Mouse (Mus musculus): ENCODE results near the gene Tulp1.

DNA sequence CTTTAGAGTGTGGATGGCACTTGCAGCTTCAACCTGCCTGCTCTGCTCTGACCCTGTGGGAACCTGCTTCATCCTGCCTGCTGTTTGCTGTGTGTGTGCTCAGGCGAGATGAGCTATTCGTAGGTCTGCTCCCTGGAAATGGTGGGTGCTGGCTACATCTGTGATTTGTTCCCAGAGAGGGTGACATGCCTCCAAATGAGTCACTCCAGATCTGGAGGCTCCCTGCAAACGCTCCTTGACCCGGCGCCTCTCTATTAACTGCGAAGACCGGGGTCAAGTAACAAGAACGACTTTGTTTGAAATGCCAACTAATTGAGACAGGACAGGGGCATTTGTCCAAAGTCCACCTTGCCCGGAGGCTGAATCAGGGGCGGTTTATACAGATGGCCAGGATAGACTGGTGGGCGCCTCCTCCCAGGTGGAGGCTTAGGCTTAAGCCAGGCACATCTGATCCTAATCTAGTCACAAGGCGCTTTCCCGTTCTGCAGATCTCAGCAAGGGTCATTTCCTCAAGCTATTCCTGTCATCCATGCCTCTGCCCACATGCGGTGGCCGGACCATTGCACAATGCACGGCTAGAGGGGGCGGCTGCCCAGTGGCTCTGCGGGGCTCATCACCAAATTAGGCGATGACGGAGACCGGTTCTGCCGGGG lies 37.2 kb downstream of the Tulp1 start:
- TF ChIP-seq CTCF (IDR thresholded peaks at IDR 0.05; ENCODE audit: control insufficient read depth, insufficient read depth, insufficient read length) (no peak), CEBPB (IDR thresholded peaks at IDR 0.05; ENCODE audit: low read depth) (peak; percentile 83), MAX (IDR thresholded peaks at IDR 0.05) (no peak), MYOD1 (IDR thresholded peaks at IDR 0.05; ENCODE audit: control insufficient read depth, insufficient read length, low read depth) (no peak), USF1 (IDR thresholded peaks at IDR 0.05; ENCODE audit: low read depth) (no peak)
